Mouse (Mus musculus): ENCODE data around the gene Btbd35f27.
"Not testable (repeated sequence)": the region's sequence is repeated elsewhere in the genome, so short reads cannot be mapped to it uniquely, and the experiment has no call there.

Btbd35f27 gene

GRCm38 (mm10) chrX:4951835-4952234 lies at the start of gene Btbd35f27:
TSS of gene Btbd35f27 (plus strand) at chrX:4952135.
- not testable (repeated sequence) for DNase-seq (ENCODE audit: low read depth, low spot score)
